ENCODE assay signal across 10 mouse cellular contexts in genomic region chr17:48932916-48933315, GRCm38 (mm10). TPM values are rescaled to one million over a fixed set of nuclear protein-coding genes. Genes with fewer than 3 reads are reported as not detected.
A peak's percentile ranks its signal among the peaks of the same experiment; 100 is the strongest.
DNase-seq lines count a peak whose midpoint lies in the region; ATAC-seq lines count a peak whose summit lies in the region.
"Had no signal": no experiment of that assay in that cellular context is flagged by ENCODE, and none has a peak within 500 bp of the region (broad histone marks: within the 10 kb centered on the region; RNA-seq: fewer than 3 reads in every experiment).

No protein-coding gene starts in this region.

- no peak for ATAC-seq in kidney, embryonic 16.5 days (ENCODE audit: low FRiP score, low TSS enrichment)
- no peak for ATAC-seq in embryonic facial prominence, embryonic 13.5 days (ENCODE audit: insufficient number of reproducible peaks, insufficient read depth, low FRiP score, low TSS enrichment, low read depth)
- ATAC-seq in hindbrain, embryonic 16.5 days: peak; percentile 16; the same call in 1 of the 2 replicates
- ATAC-seq in neural tube, embryonic 13.5 days (ENCODE audit: low read depth): 0 out of 2 replicates have a peak, but pooled peaks have one; percentile 11

- H3K4me2 ChIP-seq in kidney, embryonic 16.5 days (replicated peaks; ENCODE audit: low read depth, low read length): peak overlapping the region; percentile 85
- peak overlapping the region; percentile 83 for H3K4me2 ChIP-seq in embryonic facial prominence, embryonic 13.5 days
- H3K4me2 ChIP-seq in hindbrain, embryonic 16.5 days (ENCODE audit: low read length): peak overlapping the region; percentile 70
- peak overlapping the region; percentile 68 for H3K4me2 ChIP-seq in neural tube, embryonic 13.5 days

- DNase-seq in kidney, adult 11 months: no peak
- no peak for DNase-seq in spleen, postnatal 10 days (ENCODE audit: low spot score in 2 of 2)
- no peak for DNase-seq in layer of hippocampus, postnatal 36 days
- no peak for DNase-seq in adrenal gland, adult 2 months
- DNase-seq: gastrocnemius, postnatal 14 days had no signal

- H3K9me3 ChIP-seq in kidney, embryonic 16.5 days (ENCODE audit: low read length): no peaks in the 10 kb centered on the region
- H3K9me3 ChIP-seq in embryonic facial prominence, embryonic 13.5 days: no peaks in the 10 kb centered on the region
- H3K9me3 ChIP-seq in hindbrain, embryonic 16.5 days (ENCODE audit: control insufficient read depth, low read length): no peaks in the 10 kb centered on the region
- no peaks in the 10 kb centered on the region for H3K9me3 ChIP-seq in neural tube, embryonic 13.5 days

- H3K4me3 ChIP-seq in kidney, embryonic 16.5 days (ENCODE audit: low read length): peak overlapping the region; percentile 61
- H3K4me3 ChIP-seq in embryonic facial prominence, embryonic 13.5 days: peak overlapping the region; percentile 54
- H3K4me3 ChIP-seq in hindbrain, embryonic 16.5 days (ENCODE audit: low read length): peak overlapping the region; percentile 58
- H3K4me3 ChIP-seq in neural tube, embryonic 13.5 days: peak overlapping the region; percentile 52

- H3K27ac ChIP-seq in kidney, embryonic 16.5 days (ENCODE audit: low read length): no peak overlapping the region
- no peak overlapping the region for H3K27ac ChIP-seq in embryonic facial prominence, embryonic 13.5 days
- peak overlapping the region; percentile 86 for H3K27ac ChIP-seq in hindbrain, embryonic 16.5 days (ENCODE audit: low read depth, low read length)
- peak overlapping the region; percentile 72 for H3K27ac ChIP-seq in neural tube, embryonic 13.5 days (replicated peaks)

- H3K36me3 ChIP-seq in kidney, embryonic 16.5 days (ENCODE audit: insufficient read depth, low read length): no peaks in the 10 kb centered on the region
- no peaks in the 10 kb centered on the region for H3K36me3 ChIP-seq in embryonic facial prominence, embryonic 13.5 days
- no peaks in the 10 kb centered on the region for H3K36me3 ChIP-seq in hindbrain, embryonic 16.5 days (ENCODE audit: control insufficient read depth, insufficient read depth, low read length)
- no peaks in the 10 kb centered on the region for H3K36me3 ChIP-seq in neural tube, embryonic 13.5 days

- H3K4me1 ChIP-seq in kidney, embryonic 16.5 days (ENCODE audit: insufficient read depth, low read length): peaks cover 35% of the 10 kb centered on the region
- peaks cover 16% of the 10 kb centered on the region for H3K4me1 ChIP-seq in embryonic facial prominence, embryonic 13.5 days
- H3K4me1 ChIP-seq in hindbrain, embryonic 16.5 days (ENCODE audit: control insufficient read depth, insufficient read depth, low read depth, low read length): peaks cover 10% of the 10 kb centered on the region
- H3K4me1 ChIP-seq in neural tube, embryonic 13.5 days (replicated peaks): peaks cover 43% of the 10 kb centered on the region

- WGBS in kidney, embryonic 16.5 days: 8% methylated on average over 8 of the region's 9 CpGs
- 5% methylated on average over 9 of the region's 9 CpGs for WGBS in embryonic facial prominence, embryonic 13.5 days
- WGBS in hindbrain, embryonic 16.5 days: 5% methylated on average over 9 of the region's 9 CpGs
- 3% methylated on average over 7 of the region's 9 CpGs for WGBS in neural tube, embryonic 13.5 days

- H3K27me3 ChIP-seq in kidney, embryonic 16.5 days (ENCODE audit: insufficient read depth, low read length): peaks cover 27% of the 10 kb centered on the region
- peaks cover 41% of the 10 kb centered on the region for H3K27me3 ChIP-seq in embryonic facial prominence, embryonic 13.5 days
- H3K27me3 ChIP-seq in hindbrain, embryonic 16.5 days (replicated peaks; ENCODE audit: control insufficient read depth, insufficient read depth, low read length): no peaks in the 10 kb centered on the region
- H3K27me3 ChIP-seq in neural tube, embryonic 13.5 days: peaks cover 41% of the 10 kb centered on the region

- H3K9ac ChIP-seq in kidney, embryonic 16.5 days (replicated peaks; ENCODE audit: low read length): peak overlapping the region; percentile 46; the same call in 1 of the 2 replicates
- peak overlapping the region; percentile 79 for H3K9ac ChIP-seq in embryonic facial prominence, embryonic 13.5 days
- peak overlapping the region; percentile 80 for H3K9ac ChIP-seq in hindbrain, embryonic 16.5 days (ENCODE audit: low read depth, low read length)
- peak overlapping the region; percentile 75 for H3K9ac ChIP-seq in neural tube, embryonic 13.5 days

RNA-seq across cellular contexts. Expression of gene Lrfn2, which starts 0.7 kb away (rescaled TPM):
- polyA plus RNA-seq in kidney, embryonic 16.5 days (2015; fragmentation: Nextera tagmentation; extraction: Ambion mirVana): 0.94 and 1.3 TPM in 2 replicates
- 0.96 and 1.0 TPM in 2 replicates for polyA plus RNA-seq in embryonic facial prominence, embryonic 13.5 days (2015; fragmentation: Nextera tagmentation; extraction: Ambion mirVana)
- polyA plus RNA-seq in hindbrain, embryonic 16.5 days (2015; fragmentation: Nextera tagmentation; extraction: Ambion mirVana): 13.2 and 14.0 TPM in 2 replicates
- 7.7 and 8.2 TPM in 2 replicates for polyA plus RNA-seq in neural tube, embryonic 13.5 days (2015; fragmentation: Nextera tagmentation; extraction: Ambion mirVana)
- total RNA-seq in layer of hippocampus, postnatal 36 days (2021): 10 to 100 TPM; 36.6 to 42.2 TPM
- total RNA-seq in adrenal gland, adult 2 months (2021): under 1 TPM; 0.21 to 0.72 TPM
- polyA plus RNA-seq in adrenal gland, adult 2 months (2012; rRNA removed): 0.34 and 0.38 TPM in 2 replicates
- total RNA-seq: neutrophil, adult 5-6 weeks had no signal

Comparison
In these comparisons a context has a peak if more than half of its experiments do, and no peak if none do; other contexts are left out.
1. ATAC-seq: peak in hindbrain, embryonic 16.5 days (single experiment) and neural tube, embryonic 13.5 days (single experiment); none in kidney, embryonic 16.5 days (single experiment) and embryonic facial prominence, embryonic 13.5 days (single experiment).
2. H3K27ac ChIP-seq: peak in hindbrain, embryonic 16.5 days (single experiment) and neural tube, embryonic 13.5 days (single experiment); none in kidney, embryonic 16.5 days (single experiment) and embryonic facial prominence, embryonic 13.5 days (single experiment).
3. Peak in every context shown above with its lines, with median percentiles within 50 percentile points of each other: H3K4me2 ChIP-seq, H3K4me3 ChIP-seq and H3K9ac ChIP-seq.